Mouse (Mus musculus) telencephalon, adult 2 months (tissue): Measurements from ENCODE around the gene Vwa8.
A peak's percentile ranks its signal among the peaks of the same experiment; 100 is the strongest.
"Not testable (repeated sequence)": the region's sequence is repeated elsewhere in the genome, so short reads cannot be mapped to it uniquely, and the experiment has no call there.

ENCODE experiments used
- DNase-seq: peaks from one replicate; pipeline ENCODE4 v3.0.0-alpha.2; 2011; ENCODE audit warnings: low read depth, low spot score

The Vwa8 gene

GRCm38 (mm10) chr14:78984296-78984695 is 135.4 kb downstream of the Vwa8 start:
- peak; percentile 62 for DNase-seq

DNA sequence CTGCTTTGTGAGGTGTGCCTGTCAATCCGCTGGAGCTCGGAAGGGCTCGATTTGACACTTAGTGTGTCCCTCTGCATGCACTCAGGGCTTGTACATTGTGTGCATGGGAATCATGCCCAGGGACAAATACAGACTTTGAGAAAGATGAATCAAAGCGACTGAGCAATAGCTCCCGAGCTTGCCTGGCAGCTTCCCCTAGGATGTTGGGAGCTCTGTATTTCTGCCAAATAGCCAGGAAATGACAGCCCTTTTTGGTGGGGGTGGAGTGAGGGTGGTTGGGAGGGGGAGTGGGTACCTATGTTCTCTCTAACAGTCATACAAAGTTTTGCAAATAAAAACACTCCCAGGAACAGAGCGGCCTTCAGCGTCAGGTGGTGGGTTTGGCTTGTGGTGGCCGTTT is 138.7 kb downstream of the Vwa8 start:
- DNase-seq = peak; percentile 29

DNA sequence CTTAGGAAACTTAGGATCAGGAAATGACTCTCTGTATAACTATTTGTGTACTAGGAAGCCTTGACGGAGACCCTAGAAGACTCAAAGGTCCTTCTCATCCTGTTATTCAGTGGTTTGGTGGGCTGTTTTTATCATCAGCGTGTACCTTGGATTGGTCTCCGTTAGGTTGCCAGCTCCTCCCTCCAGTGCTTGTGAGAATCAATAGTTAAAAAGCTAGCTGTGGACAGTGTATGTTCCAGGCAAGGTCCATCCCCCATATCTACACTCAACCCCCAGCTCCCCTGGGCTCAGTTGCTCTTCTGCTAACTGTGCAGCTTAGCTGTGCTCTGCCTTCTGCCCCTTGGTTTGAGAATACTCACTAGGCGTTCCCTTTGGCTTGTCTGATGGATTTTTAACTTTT is 143.6 kb downstream of the Vwa8 start:
- no peak for DNase-seq

GRCm38 (mm10) chr14:78993515-78993914 is 144.7 kb downstream of the Vwa8 start:
- no peak for DNase-seq

DNA sequence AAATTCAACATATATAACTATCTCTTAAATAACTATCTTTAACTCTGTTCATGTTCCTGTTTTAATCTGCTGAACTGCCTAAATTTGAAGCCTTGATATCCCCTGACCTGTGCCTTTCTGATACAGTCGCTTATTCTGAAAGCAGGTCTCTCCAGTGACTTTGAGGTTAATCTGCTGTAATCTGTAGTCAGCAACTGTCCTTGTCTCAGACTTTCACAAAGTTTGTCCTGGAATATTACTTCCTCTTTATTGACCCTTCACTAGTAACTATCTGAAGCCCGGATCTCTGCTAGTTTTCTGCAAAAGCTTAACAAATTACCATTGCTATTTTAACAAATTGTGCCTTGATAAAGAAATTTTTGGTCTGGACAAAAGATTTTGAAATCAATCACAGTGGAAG is 147.5 kb downstream of the Vwa8 start:
- DNase-seq = no peak

- DNase-seq = no peak
These were observed 154.7 kb downstream of the Vwa8 start for GRCm38 (mm10) chr14:79003576-79003975.

DNA sequence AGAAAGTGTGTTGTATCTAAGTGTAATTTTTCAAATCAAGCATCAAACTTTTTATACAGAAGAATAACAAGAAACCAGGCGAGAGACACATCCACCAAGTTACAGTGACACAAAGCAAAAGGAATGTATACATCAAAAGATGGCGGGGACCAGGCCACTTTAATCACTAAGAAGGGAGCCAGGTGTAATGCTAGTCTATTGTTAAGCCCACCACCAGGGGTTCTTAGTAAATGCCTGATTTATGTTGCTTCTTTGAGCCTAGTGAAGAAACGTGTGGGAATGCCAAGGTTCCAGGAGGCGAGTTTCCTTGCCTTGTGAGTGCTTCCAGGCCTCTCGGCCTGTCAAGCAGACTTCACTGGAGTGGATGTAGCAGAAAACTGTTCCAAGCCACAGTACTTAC is 168.9 kb downstream of the Vwa8 start:
- DNase-seq = not testable (repeated sequence)

- no peak for DNase-seq
These were observed 169.7 kb downstream of the Vwa8 start for GRCm38 (mm10) chr14:79018564-79018963.

DNA sequence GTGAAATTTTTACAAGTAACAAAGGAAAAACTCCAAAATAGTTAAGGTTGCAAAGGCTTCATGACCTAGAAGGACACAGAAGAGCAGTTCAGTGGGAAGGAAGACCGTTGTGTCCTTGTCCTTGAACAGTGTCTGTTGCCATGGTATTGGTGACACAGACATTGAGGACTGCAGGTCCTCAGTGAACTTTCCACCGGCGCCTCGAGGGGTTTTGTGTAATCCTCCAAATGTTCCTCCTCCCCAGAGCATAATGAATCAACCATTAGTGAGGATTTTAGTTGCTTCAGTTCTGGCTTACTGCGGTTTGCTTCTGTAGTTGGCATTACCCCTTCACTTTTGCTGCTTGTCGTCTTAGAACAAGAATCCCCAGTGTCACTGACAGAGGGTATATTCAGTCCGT is 172.9 kb downstream of the Vwa8 start:
- DNase-seq = no peak

DNA sequence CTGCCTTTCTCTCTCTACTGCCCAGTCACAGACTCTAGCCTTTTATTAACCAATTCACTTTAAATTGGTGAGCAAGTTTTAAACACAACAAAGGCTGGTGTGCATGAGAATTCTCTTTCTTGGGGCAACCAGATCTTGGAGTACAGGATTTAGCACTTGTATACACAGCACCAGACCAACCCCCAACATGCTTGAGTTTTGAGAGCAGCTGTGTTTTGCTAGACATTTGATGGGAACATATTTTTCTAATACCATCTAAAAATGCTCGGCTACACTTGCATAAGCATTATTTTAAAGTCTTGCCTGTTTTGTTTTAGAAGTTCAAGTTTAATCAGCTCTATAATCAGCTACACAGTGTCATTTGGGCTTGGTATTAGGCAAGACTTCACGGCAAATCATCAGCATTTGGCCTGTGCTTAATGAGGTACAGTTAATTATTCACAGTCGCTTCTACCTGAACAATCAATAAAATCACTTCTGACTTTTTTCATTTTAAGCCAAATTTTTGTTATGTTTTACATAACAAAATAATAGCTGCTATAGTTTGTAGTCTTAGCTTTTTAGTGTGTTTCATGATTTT is 180.2 kb downstream of the Vwa8 start:
- peak; percentile 29 for DNase-seq

DNA sequence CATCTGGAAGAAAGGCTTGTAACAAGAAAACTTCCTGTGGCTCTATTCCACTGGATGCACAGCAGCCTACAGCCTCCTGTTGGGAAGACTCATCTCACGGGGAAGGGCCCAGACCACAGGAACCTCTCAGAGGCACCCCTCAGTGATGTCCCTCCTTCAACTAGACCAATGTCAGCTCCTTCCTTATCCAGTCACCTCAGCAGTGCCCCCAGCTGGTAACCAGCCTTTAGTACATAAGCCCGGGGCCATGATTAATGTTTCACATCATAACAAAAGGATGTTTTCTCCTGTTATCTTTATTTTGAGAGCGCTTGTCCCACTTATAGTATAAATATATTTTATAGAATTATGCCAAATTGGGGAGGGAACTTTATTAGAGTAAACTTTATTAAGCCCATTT is 181.9 kb downstream of the Vwa8 start:
- DNase-seq = no peak

GRCm38 (mm10) chr14:79031230-79031740 is 182.4 kb downstream of the Vwa8 start:
- no peak for DNase-seq

GRCm38 (mm10) chr14:79033396-79033795 is 184.5 kb downstream of the Vwa8 start:
- no peak for DNase-seq

DNA sequence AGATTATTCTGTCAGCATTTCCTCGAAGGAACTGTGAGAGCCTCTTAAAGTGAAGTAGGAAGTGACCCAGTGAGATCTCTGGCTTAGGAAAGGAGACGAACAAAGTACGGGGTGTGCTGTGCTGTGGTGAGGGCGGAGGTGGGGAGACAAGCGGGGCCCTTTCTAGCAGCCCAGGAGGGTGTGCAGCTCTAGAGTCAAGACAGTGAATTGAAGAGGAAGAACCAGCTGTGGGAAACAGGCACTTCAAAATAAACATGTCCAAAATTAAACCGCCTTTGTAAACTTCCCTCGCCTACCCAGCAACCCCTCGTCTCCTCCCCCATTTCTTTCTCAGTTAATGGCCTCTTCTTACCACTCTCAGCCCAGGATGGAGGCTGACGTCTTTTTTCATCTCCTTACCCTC is 185.7 kb downstream of the Vwa8 start:
- no peak for DNase-seq

- DNase-seq = no peak
These were observed 186.7 kb downstream of the Vwa8 start for GRCm38 (mm10) chr14:79035575-79035974.

DNA sequence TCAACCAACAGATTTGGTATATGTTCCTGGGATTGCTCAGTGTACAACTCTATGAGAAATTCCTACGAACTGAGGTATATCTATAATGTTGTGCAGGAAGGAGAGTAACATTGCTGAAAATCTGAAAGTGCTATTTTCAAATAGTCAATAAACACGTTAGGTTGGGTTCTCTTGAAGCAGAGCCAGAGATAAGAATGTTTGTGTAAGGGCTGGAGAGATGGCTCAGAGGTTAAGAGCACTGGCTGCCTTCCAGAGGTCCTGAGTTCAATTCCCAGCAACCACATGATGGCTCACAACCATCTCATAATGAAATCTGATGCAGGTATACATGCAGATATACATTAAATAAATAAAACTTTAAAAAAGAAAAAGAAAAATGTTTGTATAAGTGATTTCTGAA is 198.3 kb downstream of the Vwa8 start:
- DNase-seq = no peak

GRCm38 (mm10) chr14:79047956-79048355 is 199.1 kb downstream of the Vwa8 start:
- DNase-seq = no peak

GRCm38 (mm10) chr14:79049544-79049943 is 200.7 kb downstream of the Vwa8 start:
- DNase-seq = no peak

GRCm38 (mm10) chr14:79065636-79066035 is 216.8 kb downstream of the Vwa8 start:
- peak; percentile 60 for DNase-seq

GRCm38 (mm10) chr14:79069515-79069914 is 220.7 kb downstream of the Vwa8 start:
- no peak for DNase-seq

DNA sequence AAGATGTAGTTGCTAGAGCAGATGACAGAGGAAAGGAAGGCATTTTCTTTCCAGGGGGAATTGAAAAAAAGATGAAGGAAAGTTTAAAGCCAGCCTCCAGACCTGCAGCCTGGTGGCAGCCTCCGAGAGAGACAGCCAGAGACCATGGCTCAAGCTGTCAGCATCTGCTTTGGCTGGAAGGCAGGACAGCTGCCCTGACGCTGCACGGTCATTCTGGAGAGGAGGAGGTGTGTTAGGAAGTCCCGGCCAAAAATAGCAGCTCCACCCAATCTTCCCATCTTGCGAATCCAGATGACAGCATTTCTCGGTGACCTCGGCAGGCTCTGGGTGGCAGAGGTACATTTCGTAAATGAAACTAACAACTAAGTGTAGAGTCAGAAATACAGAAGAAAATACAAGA is 225.9 kb downstream of the Vwa8 start:
- no peak for DNase-seq

DNA sequence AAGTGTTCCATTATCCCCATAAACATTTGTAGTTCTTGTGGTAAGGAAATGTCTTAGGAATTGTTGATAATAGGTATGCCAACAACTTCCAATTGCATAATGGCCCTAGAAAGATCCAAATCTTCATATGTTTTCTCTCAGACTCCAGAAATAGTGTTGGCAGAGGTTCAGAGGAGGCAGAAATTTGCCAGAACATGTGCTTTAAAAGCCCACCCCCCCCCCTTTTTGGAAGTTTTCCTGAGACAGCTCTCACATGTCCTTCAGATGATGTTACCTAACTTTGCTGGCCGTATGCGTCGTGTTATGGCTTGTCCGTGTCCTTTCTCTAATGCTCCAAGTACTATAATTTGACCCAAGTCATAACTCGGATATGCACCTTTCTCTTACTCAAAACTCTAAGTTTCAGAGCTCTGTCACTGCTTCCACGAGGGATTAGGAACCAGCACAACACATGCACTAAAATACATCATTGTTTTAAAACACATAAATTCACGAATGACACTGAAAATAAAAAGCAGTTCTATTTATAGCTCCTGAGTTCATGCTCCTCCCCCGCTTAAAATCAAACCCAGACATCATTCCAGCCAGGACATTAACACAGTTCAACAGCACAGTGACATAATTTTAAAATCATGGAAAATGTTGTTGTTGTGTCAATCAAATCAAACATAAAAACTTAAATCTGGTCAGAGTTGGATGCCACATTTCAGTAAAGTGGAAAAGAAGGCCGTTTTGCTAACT is 227.9 kb downstream of the Vwa8 start:
- no peak for DNase-seq

GRCm38 (mm10) chr14:79083573-79083972 is 234.7 kb downstream of the Vwa8 start:
- no peak for DNase-seq
